Mouse (Mus musculus): Measurements from ENCODE around the gene Mpzl3.

- TF ChIP-seq POLR2AphosphoS2 (IDR thresholded peaks at IDR 0.05; ENCODE audit: insufficient read length, low read depth): no peak
- no peak for TF ChIP-seq E2F4 (IDR thresholded peaks at IDR 0.05; ENCODE audit: insufficient read depth)
These were observed 28.1 kb downstream of the Mpzl3 start for GRCm38 (mm10) chr9:45083132-45083531.

Data from myocyte (in vitro differentiated cells).